18 mouse cellular contexts compared by ENCODE assay signal in the genomic region with DNA sequence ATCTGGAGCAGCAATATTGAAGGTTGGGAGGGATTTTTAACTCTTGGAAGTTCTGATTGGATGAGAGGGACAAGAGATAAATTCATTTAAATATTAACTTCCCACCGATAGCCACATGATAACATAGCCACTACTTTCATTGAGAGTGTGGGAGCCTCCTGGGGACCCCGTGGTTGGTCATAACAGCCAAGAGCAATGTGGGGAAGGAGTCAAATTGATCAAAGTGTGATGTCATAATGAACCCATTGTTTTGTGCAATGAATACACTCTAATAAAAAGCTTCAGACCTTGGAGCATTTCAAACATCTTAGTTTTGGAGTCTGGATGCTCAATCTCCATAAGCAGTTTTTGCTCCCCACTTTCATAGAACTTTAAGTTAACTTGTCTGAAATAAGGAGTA. TPM values are rescaled to one million over a fixed set of nuclear protein-coding genes. Genes with fewer than 3 reads are reported as not detected.
DNase-seq lines count a peak whose midpoint lies in the region; ATAC-seq lines count a peak whose summit lies in the region.
"Had no signal": no experiment of that assay in that cellular context is flagged by ENCODE, and none has a peak within 500 bp of the region (broad histone marks: within the 10 kb centered on the region; RNA-seq: fewer than 3 reads in every experiment).

A gene (plus strand): TSS at position 301 of the 400 bp plus-strand sequence.

- no peaks in the 10 kb centered on the region for H3K36me3 ChIP-seq in hindbrain, embryonic 14.5 days (replicated peaks; ENCODE audit: control insufficient read depth, insufficient read depth)
- H3K36me3 ChIP-seq in hindbrain, embryonic 13.5 days, result no peaks in the 10 kb centered on the region
- no peaks in the 10 kb centered on the region for H3K36me3 ChIP-seq in midbrain, embryonic 13.5 days
- H3K36me3 ChIP-seq in midbrain, embryonic 11.5 days (ENCODE audit: control insufficient read depth, insufficient read depth, low read length), result no peaks in the 10 kb centered on the region
- H3K36me3 ChIP-seq in neural tube, embryonic 15.5 days, result no peaks in the 10 kb centered on the region
- H3K36me3 ChIP-seq: embryonic facial prominence, embryonic 13.5 days; intestine, embryonic 15.5 days; kidney, embryonic 15.5 days; liver, embryonic 13.5 days had no signal

- no peak for ATAC-seq in hindbrain, embryonic 14.5 days (ENCODE audit: low FRiP score)
- ATAC-seq in hindbrain, embryonic 13.5 days (ENCODE audit: low FRiP score), result no peak
- ATAC-seq in midbrain, embryonic 13.5 days, result no peak
- ATAC-seq in midbrain, embryonic 11.5 days (ENCODE audit: low FRiP score), result no peak
- no peak for ATAC-seq in neural tube, embryonic 15.5 days (ENCODE audit: low FRiP score)
- ATAC-seq: intestine, embryonic 15.5 days had no signal

- no peak within 1 kb of the TSS for H3K4me3 ChIP-seq in hindbrain, embryonic 14.5 days (replicated peaks; ENCODE audit: low read length)
- H3K4me3 ChIP-seq in hindbrain, embryonic 13.5 days, result no peak within 1 kb of the TSS
- H3K4me3 ChIP-seq in midbrain, embryonic 13.5 days (replicated peaks), result no peak within 1 kb of the TSS
- no peak within 1 kb of the TSS for H3K4me3 ChIP-seq in midbrain, embryonic 11.5 days (ENCODE audit: low read depth, low read length)
- H3K4me3 ChIP-seq in neural tube, embryonic 15.5 days (replicated peaks), result no peak within 1 kb of the TSS
- H3K4me3 ChIP-seq: embryonic facial prominence, embryonic 13.5 days; heart, adult 2 months; intestine, embryonic 15.5 days; kidney, embryonic 15.5 days; liver, embryonic 13.5 days; myocyte had no signal

- no peak for DNase-seq in hindbrain, embryonic 14.5 days (ENCODE audit: low spot score)
- DNase-seq in midbrain, embryonic 11.5 days (ENCODE audit: low spot score, missing footprints), result no peak
- DNase-seq in left cerebral cortex, postnatal 10 days (ENCODE audit: extremely low spot score in 1 of 2, low spot score in 2 of 2), result no peak
- DNase-seq in cerebellum, adult 9-11 months, result no peak
- no peak for DNase-seq in right cerebral cortex, postnatal 4 days
- DNase-seq: gastrocnemius, postnatal 10 days; heart, adult 2 months; heart, postnatal 10 days; liver, embryonic 13.5 days had no signal

- intact Hi-C loops in left cerebral cortex, postnatal 10 days (cut with DNase I), result no loop called here

- 83% methylated on average over 2 of the region's 2 CpGs for WGBS in hindbrain, embryonic 14.5 days
- WGBS in hindbrain, embryonic 13.5 days, result 88% methylated on average over 2 of the region's 2 CpGs
- WGBS in midbrain, embryonic 13.5 days, result 90% methylated on average over 2 of the region's 2 CpGs
- WGBS in midbrain, embryonic 11.5 days, result 82% methylated on average over 2 of the region's 2 CpGs
- 84% methylated on average over 2 of the region's 2 CpGs for WGBS in neural tube, embryonic 15.5 days

- H3K27ac ChIP-seq in hindbrain, embryonic 14.5 days, result no peak within 1 kb of the TSS
- no peak within 1 kb of the TSS for H3K27ac ChIP-seq in hindbrain, embryonic 13.5 days
- H3K27ac ChIP-seq in midbrain, embryonic 13.5 days, result no peak within 1 kb of the TSS
- no peak within 1 kb of the TSS for H3K27ac ChIP-seq in midbrain, embryonic 11.5 days (ENCODE audit: low read depth, low read length)
- no peak within 1 kb of the TSS for H3K27ac ChIP-seq in neural tube, embryonic 15.5 days (replicated peaks)
- H3K27ac ChIP-seq: embryonic facial prominence, embryonic 13.5 days; heart, adult 2 months; intestine, embryonic 15.5 days; kidney, embryonic 15.5 days; liver, embryonic 13.5 days had no signal

- no peaks in the 10 kb centered on the region for H3K9me3 ChIP-seq in hindbrain, embryonic 14.5 days (ENCODE audit: control insufficient read depth, low read length)
- no peaks in the 10 kb centered on the region for H3K9me3 ChIP-seq in hindbrain, embryonic 13.5 days
- no peaks in the 10 kb centered on the region for H3K9me3 ChIP-seq in midbrain, embryonic 13.5 days
- H3K9me3 ChIP-seq in midbrain, embryonic 11.5 days (ENCODE audit: control insufficient read depth, low read length), result no peaks in the 10 kb centered on the region
- H3K9me3 ChIP-seq in neural tube, embryonic 15.5 days (replicated peaks), result no peaks in the 10 kb centered on the region
- H3K9me3 ChIP-seq: embryonic facial prominence, embryonic 13.5 days; intestine, embryonic 15.5 days; kidney, embryonic 15.5 days had no signal

- no peaks in the 10 kb centered on the region for H3K27me3 ChIP-seq in hindbrain, embryonic 14.5 days (ENCODE audit: control insufficient read depth, insufficient read depth, low read length)
- H3K27me3 ChIP-seq in hindbrain, embryonic 13.5 days, result no peaks in the 10 kb centered on the region
- no peaks in the 10 kb centered on the region for H3K27me3 ChIP-seq in midbrain, embryonic 13.5 days
- H3K27me3 ChIP-seq in midbrain, embryonic 11.5 days (ENCODE audit: control insufficient read depth, insufficient read depth, low read length), result no peaks in the 10 kb centered on the region
- H3K27me3 ChIP-seq in neural tube, embryonic 15.5 days (replicated peaks), result no peaks in the 10 kb centered on the region
- H3K27me3 ChIP-seq: embryonic facial prominence, embryonic 13.5 days; intestine, embryonic 15.5 days; kidney, embryonic 15.5 days; liver, embryonic 13.5 days had no signal

- no peaks in the 10 kb centered on the region for H3K4me1 ChIP-seq in hindbrain, embryonic 14.5 days (replicated peaks; ENCODE audit: control insufficient read depth, insufficient read depth, low read length)
- no peaks in the 10 kb centered on the region for H3K4me1 ChIP-seq in hindbrain, embryonic 13.5 days (replicated peaks)
- H3K4me1 ChIP-seq in midbrain, embryonic 13.5 days (replicated peaks), result no peaks in the 10 kb centered on the region
- H3K4me1 ChIP-seq in midbrain, embryonic 11.5 days (ENCODE audit: control insufficient read depth, insufficient read depth, low read length), result no peaks in the 10 kb centered on the region
- no peaks in the 10 kb centered on the region for H3K4me1 ChIP-seq in neural tube, embryonic 15.5 days
- H3K4me1 ChIP-seq: embryonic facial prominence, embryonic 13.5 days; intestine, embryonic 15.5 days; kidney, embryonic 15.5 days; liver, embryonic 13.5 days had no signal

- no peak within 1 kb of the TSS for H3K4me2 ChIP-seq in hindbrain, embryonic 14.5 days (replicated peaks)
- no peak within 1 kb of the TSS for H3K4me2 ChIP-seq in hindbrain, embryonic 13.5 days
- no peak within 1 kb of the TSS for H3K4me2 ChIP-seq in midbrain, embryonic 13.5 days (replicated peaks)
- H3K4me2 ChIP-seq in midbrain, embryonic 11.5 days, result no peak within 1 kb of the TSS
- H3K4me2 ChIP-seq in neural tube, embryonic 15.5 days, result no peak within 1 kb of the TSS
- H3K4me2 ChIP-seq: embryonic facial prominence, embryonic 13.5 days; intestine, embryonic 15.5 days; kidney, embryonic 15.5 days; liver, embryonic 13.5 days had no signal

- no peak within 1 kb of the TSS for H3K9ac ChIP-seq in hindbrain, embryonic 14.5 days
- no peak within 1 kb of the TSS for H3K9ac ChIP-seq in hindbrain, embryonic 13.5 days
- H3K9ac ChIP-seq in midbrain, embryonic 13.5 days (replicated peaks), result no peak within 1 kb of the TSS
- H3K9ac ChIP-seq in midbrain, embryonic 11.5 days (ENCODE audit: low read length), result no peak within 1 kb of the TSS
- no peak within 1 kb of the TSS for H3K9ac ChIP-seq in neural tube, embryonic 15.5 days (replicated peaks)
- H3K9ac ChIP-seq: embryonic facial prominence, embryonic 13.5 days; intestine, embryonic 15.5 days; kidney, embryonic 15.5 days; liver, embryonic 13.5 days had no signal

RNA-seq across cellular contexts. Expression of the gene that starts here (rescaled TPM):
- 11.5 and 15.3 TPM in 2 replicates for polyA plus RNA-seq in hindbrain, embryonic 14.5 days (2014; fragmentation: Nextera tagmentation; extraction: Ambion mirVana)
- 7.0 and 9.8 TPM in 2 replicates for polyA plus RNA-seq in hindbrain, embryonic 13.5 days (2015; fragmentation: Nextera tagmentation; extraction: Ambion mirVana)
- 10.7 and 11.2 TPM in 2 replicates for polyA plus RNA-seq in midbrain, embryonic 13.5 days (2015; fragmentation: Nextera tagmentation; extraction: Ambion mirVana)
- 2.0 and 2.1 TPM in 2 replicates for polyA plus RNA-seq in midbrain, embryonic 11.5 days (2014; fragmentation: Nextera tagmentation; extraction: Ambion mirVana)
- 10 to 100 TPM; 78.3 to 93.2 TPM for total RNA-seq in left cerebral cortex, postnatal 10 days (2021)
- 15.5 and 17.4 TPM in 2 replicates for polyA plus RNA-seq in neural tube, embryonic 15.5 days (2015; fragmentation: Nextera tagmentation; extraction: Ambion mirVana)
- total RNA-seq: heart, postnatal 10 days; megakaryocyte, adult 5-6 weeks had no signal
- polyA plus RNA-seq: limb, embryonic 11.5 days; myocyte had no signal
